Mouse (Mus musculus) c-Kit-positive CD71-positive TER-119-negative erythroid progenitor cells, embryonic 14.5 days (primary cell): Measurements from ENCODE around the gene Kcnj6.
"Not testable (repeated sequence)": the region's sequence is repeated elsewhere in the genome, so short reads cannot be mapped to it uniquely, and the experiment has no call there.

Source experiments
- DNase-seq: peaks from one replicate; pipeline ENCODE4 v3.0.0-alpha.2; 2013; ENCODE audit warnings: low read depth

Kcnj6 gene

DNA sequence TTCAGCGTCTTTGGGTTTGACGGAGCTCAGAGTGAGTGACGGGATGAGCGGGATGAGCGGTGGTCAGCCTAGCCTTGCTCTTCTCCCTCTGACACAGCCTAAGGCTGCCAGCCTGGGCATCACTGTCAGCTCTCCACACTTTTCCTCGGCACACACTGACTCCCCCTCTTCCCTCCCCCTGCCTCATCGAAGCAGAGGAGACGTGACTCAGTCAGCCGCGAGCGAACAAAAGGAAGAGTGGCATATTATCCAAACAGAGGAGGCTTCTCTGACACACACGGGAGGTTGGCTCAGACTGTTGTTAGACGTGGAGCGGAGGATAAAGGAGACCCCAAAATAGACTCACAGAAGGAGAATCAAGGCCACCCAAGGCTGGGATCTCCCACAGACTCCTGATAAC is 147.1 kb downstream of the Kcnj6 start:
- no peak for DNase-seq

GRCm38 (mm10) chr16:94845996-94846395 is 151.5 kb downstream of the Kcnj6 start:
- no peak for DNase-seq

GRCm38 (mm10) chr16:94844769-94845168 is 152.7 kb downstream of the Kcnj6 start:
- no peak for DNase-seq

GRCm38 (mm10) chr16:94839398-94839797 is 158.1 kb downstream of the Kcnj6 start:
- DNase-seq: no peak

DNA sequence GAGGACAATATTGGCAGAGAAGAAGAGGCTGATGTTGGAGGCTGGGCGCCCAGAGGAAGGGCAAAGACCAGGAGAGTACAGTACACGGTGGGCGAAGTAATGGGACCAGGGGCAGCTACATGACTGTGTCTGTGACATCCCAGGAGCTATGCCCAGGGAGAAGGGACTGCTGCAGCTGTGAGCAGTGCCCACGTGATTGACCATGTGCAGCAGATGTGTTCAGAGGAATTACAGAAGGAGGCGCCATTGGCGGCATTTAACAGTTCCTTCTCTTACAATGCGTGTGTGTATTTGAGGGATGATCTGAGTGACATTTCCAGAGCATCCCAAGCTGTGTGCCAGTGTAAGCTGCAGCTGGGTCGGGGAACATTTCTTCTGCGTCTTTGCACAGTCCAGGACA is 159.6 kb downstream of the Kcnj6 start:
- DNase-seq: no peak

DNA sequence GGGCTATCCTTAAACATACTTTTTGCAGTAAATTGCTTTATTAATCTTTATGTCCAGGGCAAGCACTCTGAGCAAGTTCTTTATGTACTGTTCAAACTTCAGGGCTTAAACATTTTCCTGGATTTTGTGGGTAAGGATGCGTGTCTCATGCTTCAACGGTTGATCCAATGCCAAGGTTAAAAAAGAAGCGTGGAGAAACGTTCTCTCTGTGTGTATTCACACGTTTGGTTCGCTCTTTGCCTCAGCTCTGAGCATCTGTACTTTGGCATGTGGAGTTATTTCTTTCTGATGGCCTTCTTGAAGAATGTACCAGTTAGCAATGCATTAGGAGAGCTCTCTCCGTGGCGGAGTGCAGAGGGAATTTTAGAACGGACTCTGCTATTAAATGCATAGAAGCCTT is 163.0 kb downstream of the Kcnj6 start:
- no peak for DNase-seq

- DNase-seq: no peak
Measured at GRCm38 (mm10) chr16:94828166-94828565, 169.3 kb downstream of the Kcnj6 start.

DNA sequence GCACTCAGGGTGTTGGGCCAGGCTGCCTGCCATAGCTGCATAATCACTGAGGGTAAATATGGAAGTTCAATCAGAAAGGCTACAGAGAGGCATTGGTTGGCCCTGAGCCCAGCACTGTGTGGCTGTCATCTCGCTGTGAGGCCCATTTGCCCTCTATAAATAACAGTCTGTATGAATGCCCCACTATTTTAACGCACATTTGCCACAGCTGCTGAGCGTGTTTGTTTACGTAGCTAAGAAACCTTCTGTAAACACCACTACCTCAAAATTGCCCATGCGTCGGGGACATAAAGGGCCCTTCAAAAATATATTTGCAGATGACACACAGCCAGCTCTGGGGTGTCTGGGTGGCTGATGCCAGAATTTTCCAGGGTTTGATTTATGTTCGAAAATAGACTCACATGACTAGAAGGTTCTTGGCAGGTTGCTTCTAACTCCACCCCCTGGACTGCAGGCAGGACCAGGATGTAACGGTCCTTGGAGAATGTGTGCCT is 170.4 kb downstream of the Kcnj6 start:
- no peak for DNase-seq

DNA sequence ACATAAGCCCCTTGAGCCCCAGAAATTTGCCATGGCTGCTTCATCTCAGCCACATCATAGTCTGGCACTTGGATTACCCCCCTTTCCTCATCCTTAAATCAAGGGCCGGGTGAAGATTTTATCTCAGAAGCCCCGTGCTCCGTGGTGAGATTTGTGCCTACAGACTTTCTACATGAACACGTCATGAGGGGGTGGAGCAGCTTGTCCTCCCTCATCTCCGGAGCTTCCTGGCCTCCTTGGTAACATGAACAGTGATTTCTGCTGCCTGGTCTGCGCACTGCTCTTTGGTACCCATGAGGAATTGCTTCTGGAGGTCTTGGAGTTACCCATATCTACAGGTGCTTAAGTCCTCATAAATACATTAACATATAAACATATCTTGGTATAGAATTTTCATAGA is 172.2 kb downstream of the Kcnj6 start:
- no peak for DNase-seq

DNA sequence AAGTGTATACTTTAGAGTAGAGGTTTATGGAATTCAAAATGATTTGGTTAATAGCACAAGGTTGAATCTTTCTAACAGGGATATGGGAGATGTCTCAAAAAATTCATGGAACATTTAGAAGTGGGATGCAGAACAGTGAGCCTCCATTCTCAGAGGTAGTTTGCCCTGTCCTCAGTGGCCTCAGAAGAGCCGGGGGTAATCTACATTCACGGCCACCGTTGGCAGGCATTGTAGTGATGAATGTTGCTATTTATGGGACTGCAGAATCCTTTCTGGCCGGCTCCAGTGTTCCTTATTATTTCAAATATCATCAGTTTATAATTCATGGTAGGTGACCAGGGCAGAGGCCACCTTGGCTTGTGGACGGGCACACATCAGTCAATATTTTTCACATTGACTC is 174.9 kb downstream of the Kcnj6 start:
- no peak for DNase-seq

GRCm38 (mm10) chr16:94821610-94822009 is 175.9 kb downstream of the Kcnj6 start:
- DNase-seq: no peak

DNA sequence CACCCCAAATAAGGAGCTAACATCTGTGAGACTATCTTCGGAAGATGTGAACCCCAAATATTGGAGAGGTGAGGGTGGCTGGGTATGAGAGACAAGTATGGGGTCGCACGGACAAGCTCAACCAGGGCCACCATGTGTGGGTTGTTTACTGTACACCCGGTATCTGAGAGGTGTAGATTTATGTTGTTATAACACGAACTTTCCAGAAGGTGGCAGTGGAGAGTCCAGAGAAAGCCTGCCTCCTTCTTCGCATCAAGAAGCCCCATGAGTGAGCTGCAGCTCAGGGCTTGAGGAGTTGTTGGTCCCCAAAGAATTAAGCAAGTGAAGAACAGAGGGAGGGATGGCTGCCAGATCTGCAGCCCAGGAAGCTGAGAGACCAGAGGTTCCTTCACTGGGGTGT is 181.1 kb downstream of the Kcnj6 start:
- DNase-seq: peak; percentile 16

DNA sequence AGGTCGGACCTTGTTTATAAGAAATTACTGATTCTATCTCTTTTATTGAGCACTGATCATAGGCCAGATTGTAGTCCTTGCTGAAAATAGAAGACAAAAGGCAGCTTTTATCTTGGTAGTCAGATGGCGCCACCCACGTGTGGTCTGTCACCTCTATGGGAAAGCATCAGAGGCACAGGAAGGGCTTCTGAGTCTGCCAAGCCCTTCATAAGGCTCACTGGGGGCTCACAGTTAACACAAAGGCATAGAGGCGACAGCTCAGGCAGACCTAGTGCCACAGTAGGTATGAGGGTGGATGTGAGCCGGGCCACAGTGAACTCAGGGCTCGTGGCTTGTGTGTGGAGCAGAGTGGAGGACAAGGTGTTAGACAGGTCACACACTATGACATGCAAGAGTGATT is 181.6 kb downstream of the Kcnj6 start:
- no peak for DNase-seq

GRCm38 (mm10) chr16:94809286-94809685 is 188.2 kb downstream of the Kcnj6 start:
- DNase-seq: not testable (repeated sequence)

DNA sequence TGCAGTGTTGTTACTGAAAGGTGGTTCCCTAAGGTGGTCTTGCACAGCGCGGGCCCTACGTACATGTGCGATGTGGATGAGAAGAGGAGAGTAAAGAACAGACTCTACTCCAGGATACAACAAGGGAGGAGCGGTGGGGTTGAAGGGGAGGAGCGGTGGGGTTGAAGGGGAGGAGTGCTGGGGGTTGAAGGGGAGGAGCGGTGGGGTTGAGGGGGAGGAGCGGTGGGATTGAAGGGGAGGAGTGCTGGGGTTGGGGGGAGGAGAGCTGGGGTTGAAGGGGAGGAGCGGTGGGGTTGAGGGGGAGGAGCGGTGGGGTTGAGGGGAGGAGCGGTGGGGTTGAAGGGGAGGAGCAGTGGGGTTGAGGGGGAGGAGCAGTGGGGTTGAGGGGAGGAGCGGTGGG is 199.3 kb downstream of the Kcnj6 start:
- DNase-seq: no peak

GRCm38 (mm10) chr16:94797366-94797765 is 200.1 kb downstream of the Kcnj6 start:
- no peak for DNase-seq

GRCm38 (mm10) chr16:94793041-94793440 is 204.5 kb downstream of the Kcnj6 start:
- no peak for DNase-seq

GRCm38 (mm10) chr16:94789958-94790357 is 207.5 kb downstream of the Kcnj6 start:
- peak; percentile 14 for DNase-seq

DNA sequence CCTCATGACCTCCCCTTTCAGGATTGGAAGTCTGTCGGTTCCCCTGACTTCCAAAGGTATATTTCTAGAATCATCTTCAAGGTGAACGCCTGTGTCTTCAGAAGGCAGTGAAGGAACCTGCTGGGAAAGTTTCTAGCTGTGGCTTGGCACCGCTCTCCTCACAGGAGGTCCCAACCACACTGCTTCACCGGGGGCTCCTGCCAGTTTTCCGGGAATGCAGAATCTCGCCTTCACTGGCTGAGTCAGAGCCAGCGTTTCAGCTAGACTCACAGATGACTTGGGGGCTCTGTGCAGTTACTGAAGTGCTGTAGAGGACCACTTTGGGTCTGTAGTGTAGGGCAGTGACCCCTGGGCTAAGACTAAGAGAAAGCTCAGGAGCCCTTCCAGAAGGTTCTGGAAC is 208.8 kb downstream of the Kcnj6 start:
- DNase-seq: no peak

- DNase-seq: no peak
Measured at GRCm38 (mm10) chr16:94788165-94788564, 209.3 kb downstream of the Kcnj6 start.

DNA sequence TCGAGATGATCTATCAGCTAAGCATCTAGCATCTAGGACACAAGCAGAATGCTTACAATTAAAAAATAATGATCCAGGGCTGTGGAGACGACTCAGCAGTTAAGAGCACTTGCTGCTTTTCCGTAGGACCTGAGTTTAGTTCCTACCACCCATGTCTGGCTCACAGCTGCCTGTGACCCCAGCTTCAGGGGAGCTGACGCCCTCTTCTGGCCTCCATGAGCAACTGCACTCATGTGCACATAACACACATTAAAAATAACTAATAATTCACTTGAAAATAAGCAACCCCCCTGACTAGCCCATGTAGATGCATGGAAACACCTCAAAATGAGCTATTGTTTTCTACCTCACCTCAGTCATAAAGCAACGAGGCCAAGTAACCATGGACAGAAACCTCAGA is 211.6 kb downstream of the Kcnj6 start:
- no peak for DNase-seq

DNA sequence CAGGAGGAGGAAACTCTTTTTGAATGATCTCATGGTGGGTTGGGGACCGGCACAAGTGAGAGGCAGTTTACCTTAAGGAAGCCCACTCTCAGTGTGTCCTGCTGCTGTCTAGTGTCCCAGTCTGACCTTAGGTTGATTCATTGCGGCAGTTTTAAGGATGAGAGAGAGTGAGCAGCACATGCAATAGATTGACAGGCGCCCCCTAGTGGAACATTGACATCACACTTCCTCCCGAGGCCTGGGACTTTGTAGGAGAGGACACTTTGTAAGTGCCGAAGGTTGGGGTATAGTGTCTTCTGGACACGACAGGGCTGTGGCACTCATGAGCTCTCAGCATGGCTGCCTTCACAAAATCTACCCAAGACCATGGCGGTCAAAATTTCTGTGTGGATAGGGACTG is 213.8 kb downstream of the Kcnj6 start:
- DNase-seq: no peak

DNA sequence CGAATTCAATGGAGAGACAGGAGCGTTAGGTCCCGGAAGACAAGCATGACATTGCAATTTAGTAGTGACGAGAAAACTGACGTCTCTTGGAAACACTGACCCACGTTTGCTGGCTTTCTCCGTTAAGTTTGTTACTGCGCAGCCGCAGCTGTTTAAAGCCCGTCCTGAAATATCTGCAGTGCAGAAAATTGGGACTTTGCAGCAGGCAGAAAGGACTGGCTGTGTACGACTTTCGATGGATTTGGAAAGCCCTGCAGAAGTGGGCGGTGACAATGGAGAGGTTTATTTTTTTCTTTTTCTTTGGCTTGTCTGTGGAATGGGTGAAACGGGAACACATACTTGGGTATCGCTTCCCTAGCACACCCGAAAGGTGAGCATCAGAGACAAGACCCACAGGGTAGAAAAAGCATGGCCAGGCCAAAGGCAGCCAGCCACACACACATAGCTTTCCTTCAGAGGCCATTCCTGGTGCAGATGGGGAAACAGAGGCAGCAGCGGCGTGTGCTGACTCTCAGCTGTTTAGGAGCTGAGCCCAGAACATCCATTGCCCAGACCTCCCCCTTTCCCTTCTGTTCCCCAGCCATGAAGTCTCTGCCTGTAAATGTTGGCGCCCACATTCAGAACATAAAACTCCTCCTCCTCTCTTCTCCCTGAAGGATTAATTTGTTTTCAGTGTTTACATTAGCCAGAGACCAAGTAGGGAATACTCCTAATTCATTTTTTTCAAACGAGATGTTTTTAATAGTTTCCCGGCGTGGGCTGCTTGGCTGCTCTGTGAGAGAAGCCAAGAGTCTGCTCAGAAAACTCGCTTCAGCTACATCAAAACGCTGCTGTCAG is 215.2 kb downstream of the Kcnj6 start:
- DNase-seq: no peak

GRCm38 (mm10) chr16:94773928-94774327 is 223.6 kb downstream of the Kcnj6 start:
- no peak for DNase-seq
